Mouse (Mus musculus) lung, embryonic 14.5 days (tissue): ENCODE measurements at regions not wholly inside any gene's neighbourhood (a gene's known extent, or its start where the extent isn't known, plus 50 kb on each side); places are given as distances from the start of the nearest gene placed in this dataset.

Experiments
- ATAC-seq: fragments of 200-750 bp; cut with Nextera tagmentation; 2 replicates; pipeline ENCODE4 v1.8.0; 2017; ENCODE audit warnings: mild to moderate bottlenecking, moderate TSS enrichment, moderate library complexity; ENCODE audit not compliant: insufficient read depth
- DNase-seq: peaks from one replicate; pipeline ENCODE4 v3.0.0-alpha.2; 2015
- H3K27ac ChIP-seq: fragments of 300-500 bp; sonication (generic); 2 replicates; pipeline ENCODE4 v1.5.1; 2014; ENCODE audit warnings: low read depth, mild to moderate bottlenecking, moderate library complexity
- H3K27me3 ChIP-seq: fragments of 300-500 bp; sonication (generic); 2 replicates; pipeline ENCODE4 v1.6.1; 2014; ENCODE audit warnings: low read length, control low read depth; ENCODE audit not compliant: insufficient read depth
- H3K36me3 ChIP-seq: fragments of 300-500 bp; sonication (generic); 2 replicates; pipeline ENCODE4 v1.6.1; 2014; ENCODE audit warnings: control low read depth; ENCODE audit not compliant: insufficient read depth
- H3K4me1 ChIP-seq: fragments of 300-500 bp; sonication (generic); 2 replicates; pipeline ENCODE4 v1.6.1; 2014; ENCODE audit warnings: antibody characterized with exemption, control low read depth; ENCODE audit not compliant: insufficient read depth
- H3K4me2 ChIP-seq: fragments of 300-500 bp; sonication (generic); 2 replicates; pipeline ENCODE4 v1.6.1; 2014; ENCODE audit warnings: mild to moderate bottlenecking
- H3K4me3 ChIP-seq: fragments of 300-500 bp; sonication (generic); 2 replicates; pipeline ENCODE4 v1.5.1; 2014; ENCODE audit warnings: low read depth, low read length
- H3K9ac ChIP-seq: fragments of 300-500 bp; sonication (generic); 2 replicates; pipeline ENCODE4 v1.6.1; 2014
- H3K9me3 ChIP-seq: fragments of 300-500 bp; sonication (generic); 2 replicates; pipeline ENCODE4 v1.6.1; 2016; ENCODE audit warnings: low read depth, low read length, control low read depth
- CTCF ChIP-seq: IDR thresholded peaks from 2 replicates; pipeline ENCODE4 v1.5.1; 2016; ENCODE audit warnings: antibody characterized with exemption, low read depth
- WGBS: fragments of 180-500 bp; shearing (Covaris S2); extraction: QIAGEN DNeasy Blood & Tissue Kit; methylation state at CpG from one replicate; pipeline ENCODE4 v1.1.7; 2014; 5-methylcytosine and 5-hydroxymethylcytosine counted together

DNA sequence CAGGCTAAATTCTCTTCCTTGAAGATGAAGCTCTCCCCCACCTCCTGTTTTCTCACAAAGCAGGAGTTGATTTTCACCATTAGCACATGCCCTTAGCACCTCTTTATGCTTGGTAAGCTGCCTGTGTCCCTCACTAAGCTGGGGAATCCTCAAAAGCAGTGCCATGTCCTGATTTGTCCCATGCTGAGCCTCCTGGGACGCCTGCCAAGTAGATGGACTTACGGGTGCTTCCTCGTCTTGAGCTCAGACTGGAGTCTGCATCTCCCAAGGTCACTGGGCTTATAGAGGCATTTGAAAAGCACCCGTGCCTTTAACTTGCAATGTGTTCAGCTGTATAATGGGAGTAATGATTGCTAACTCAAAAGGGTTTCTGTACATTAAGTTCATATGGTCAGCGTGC is 247.1 kb upstream of the Trpc7 start:
- H3K36me3 ChIP-seq, result no peaks in the 10 kb centered on the region
- DNase-seq (peak; percentile 68), ATAC-seq (no peak)
- H3K4me3 ChIP-seq, result no peak overlapping the region
- H3K27ac ChIP-seq, result no peak overlapping the region
- no peak for TF ChIP-seq CTCF
- H3K4me2 ChIP-seq, result no peak overlapping the region
- no peaks in the 10 kb centered on the region for H3K9me3 ChIP-seq
- no peaks in the 10 kb centered on the region; the same call in 1 of the 2 replicates for H3K4me1 ChIP-seq
- WGBS, result 38% methylated on average over 5 of the region's 5 CpGs
- no peaks in the 10 kb centered on the region for H3K27me3 ChIP-seq
- H3K9ac ChIP-seq, result no peak overlapping the region

DNA sequence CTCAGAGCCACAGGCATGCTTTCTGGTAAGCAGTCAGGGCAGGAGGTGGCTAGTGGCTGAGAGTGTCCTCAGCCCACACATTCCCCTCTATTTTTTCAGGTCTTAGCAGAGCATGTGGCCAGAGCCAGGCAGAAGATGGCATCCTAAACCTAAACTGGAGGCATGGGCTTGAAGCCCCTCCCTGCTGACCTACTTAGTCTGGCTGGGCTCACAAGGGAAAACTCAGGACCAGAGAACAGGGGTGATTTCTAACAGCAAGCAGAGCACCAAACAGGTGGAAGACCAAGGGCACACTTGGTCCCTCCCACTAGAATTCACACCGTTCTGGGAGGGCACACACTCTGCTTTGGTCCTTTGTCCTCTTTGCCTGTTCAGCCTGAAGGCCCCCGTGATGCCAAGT is 246.6 kb upstream of the Trpc7 start:
- DNase-seq, result no peak

DNA sequence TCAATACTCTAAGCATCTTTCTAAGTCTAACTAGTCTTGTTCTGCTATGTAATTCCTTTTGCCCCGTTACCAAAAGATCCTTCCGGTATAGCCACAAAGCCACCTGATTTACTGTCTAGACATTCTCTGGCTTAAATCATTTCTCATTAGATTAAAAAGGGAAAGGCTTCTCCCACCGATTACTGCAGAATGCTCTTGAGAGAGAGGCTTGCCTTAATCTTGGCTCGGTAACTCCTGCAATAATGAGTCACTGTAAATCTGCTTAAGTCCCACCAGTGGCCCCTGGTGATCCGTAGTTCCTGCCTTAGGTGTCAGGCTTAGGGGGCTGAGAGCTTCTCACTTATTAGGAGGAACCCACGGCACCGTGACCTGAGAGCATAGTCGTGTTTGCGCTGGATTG is 220.1 kb upstream of the Trpc7 start:
- no peaks in the 10 kb centered on the region for H3K9me3 ChIP-seq
- H3K9ac ChIP-seq, result no peak overlapping the region
- TF ChIP-seq CTCF, result no peak
- H3K4me2 ChIP-seq, result no peak overlapping the region
- no peaks in the 10 kb centered on the region for H3K27me3 ChIP-seq
- 58% methylated on average over 9 of the region's 9 CpGs for whole genome bisulfite sequencing
- DNase-seq (no peak), ATAC-seq (no peak)
- H3K4me1 ChIP-seq, result no peaks in the 10 kb centered on the region
- no peaks in the 10 kb centered on the region for H3K36me3 ChIP-seq
- no peak overlapping the region for H3K27ac ChIP-seq
- H3K4me3 ChIP-seq, result no peak overlapping the region

More for the DNA sequence above, 246.6 kb upstream of the Trpc7 start:
- Histone ChIP-seq H3K9ac (no peak overlapping the region), H3K27me3 (no peaks in the 10 kb centered on the region), H3K4me1 (no peaks in the 10 kb centered on the region; the same call in 1 of the 2 replicates), H3K9me3 (no peaks in the 10 kb centered on the region), H3K27ac (no peak overlapping the region), H3K36me3 (no peaks in the 10 kb centered on the region), H3K4me3 (no peak overlapping the region), H3K4me2 (no peak overlapping the region)
- TF ChIP-seq CTCF, result no peak
- no peak for ATAC-seq
- 23% methylated on average over 2 of the region's 2 CpGs for WGBS

DNA sequence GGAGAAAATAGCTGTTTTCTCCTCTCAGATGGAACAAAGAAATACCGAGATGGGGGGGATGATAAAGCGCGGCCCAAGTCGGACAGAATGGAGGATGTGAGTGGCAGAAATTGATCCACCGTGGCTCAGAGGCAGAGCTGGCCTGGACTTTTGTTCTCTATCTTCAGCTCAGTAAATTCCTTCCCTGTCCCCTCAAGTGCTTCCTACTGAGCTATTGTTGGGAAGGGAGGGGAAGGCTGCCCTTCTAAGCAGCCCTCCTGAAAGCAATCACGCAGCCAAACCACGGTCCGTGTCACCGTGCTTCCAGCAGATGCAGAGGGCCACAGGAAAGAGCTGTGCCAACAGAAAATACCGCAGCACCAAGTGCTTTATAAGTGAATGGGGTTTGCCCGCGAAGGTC is 212.2 kb upstream of the Trpc7 start:
- no peak for TF ChIP-seq CTCF
- Histone ChIP-seq H3K4me3 (no peak overlapping the region), H3K36me3 (no peaks in the 10 kb centered on the region), H3K27ac (no peak overlapping the region), H3K4me1 (no peaks in the 10 kb centered on the region), H3K9ac (no peak overlapping the region), H3K9me3 (no peaks in the 10 kb centered on the region), H3K4me2 (no peak overlapping the region; the same call in 1 of the 2 replicates), H3K27me3 (no peaks in the 10 kb centered on the region)
- WGBS, result 12% methylated on average over 12 of the region's 12 CpGs
- DNase-seq, result no peak
- ATAC-seq, result no peak

DNA sequence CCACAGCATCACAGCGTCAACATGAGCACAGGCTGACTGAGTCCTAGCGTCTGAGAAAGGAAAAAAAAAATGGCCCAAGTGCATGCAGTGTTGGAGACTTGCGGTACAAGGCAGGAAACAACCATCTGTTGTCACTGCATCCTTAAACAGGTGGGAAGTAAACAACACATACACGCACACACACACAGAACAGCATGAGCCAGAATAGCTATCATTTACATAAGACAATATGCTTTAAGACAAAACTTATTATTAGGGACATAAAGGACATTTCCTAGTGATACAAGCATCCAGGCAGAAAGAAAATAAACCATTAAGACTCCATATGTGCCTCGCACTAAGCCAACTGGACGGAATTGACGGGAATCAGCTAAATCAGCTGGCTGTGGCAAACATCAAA is 203.8 kb upstream of the Trpc7 start:
- no peak overlapping the region for H3K4me3 ChIP-seq
- 86% methylated on average over 7 of the region's 7 CpGs for WGBS

DNA sequence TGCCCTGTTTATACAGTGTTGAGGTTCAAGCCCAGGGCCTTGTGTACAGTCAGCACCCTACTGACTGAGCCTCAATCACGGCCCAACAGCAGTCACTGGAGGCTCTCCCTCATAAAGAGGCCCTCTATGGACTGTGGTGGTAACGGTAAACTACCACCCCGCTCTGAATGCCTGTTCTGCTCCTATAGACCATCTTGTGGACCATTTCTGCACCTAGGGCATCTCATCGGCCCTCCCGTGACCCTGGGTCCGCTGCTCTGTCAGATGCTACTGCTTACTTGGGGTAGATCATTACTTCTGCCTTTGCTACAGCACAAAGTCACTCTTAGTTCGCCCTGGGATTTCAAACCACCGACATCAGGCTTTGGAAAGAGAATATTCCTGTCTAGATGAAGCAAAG is 196.1 kb upstream of the Trpc7 start:
- 84% methylated on average over 8 of the region's 8 CpGs for WGBS

More for the DNA sequence above, 203.8 kb upstream of the Trpc7 start:
- H3K4me2 ChIP-seq, result no peak overlapping the region
- no peaks in the 10 kb centered on the region for H3K36me3 ChIP-seq
- no peak overlapping the region for H3K27ac ChIP-seq
- no peak for DNase-seq
- H3K4me1 ChIP-seq, result no peaks in the 10 kb centered on the region
- no peaks in the 10 kb centered on the region for H3K27me3 ChIP-seq
- ATAC-seq, result no peak
- TF ChIP-seq CTCF, result no peak
- H3K9me3 ChIP-seq, result no peaks in the 10 kb centered on the region
- no peak overlapping the region for H3K9ac ChIP-seq

DNA sequence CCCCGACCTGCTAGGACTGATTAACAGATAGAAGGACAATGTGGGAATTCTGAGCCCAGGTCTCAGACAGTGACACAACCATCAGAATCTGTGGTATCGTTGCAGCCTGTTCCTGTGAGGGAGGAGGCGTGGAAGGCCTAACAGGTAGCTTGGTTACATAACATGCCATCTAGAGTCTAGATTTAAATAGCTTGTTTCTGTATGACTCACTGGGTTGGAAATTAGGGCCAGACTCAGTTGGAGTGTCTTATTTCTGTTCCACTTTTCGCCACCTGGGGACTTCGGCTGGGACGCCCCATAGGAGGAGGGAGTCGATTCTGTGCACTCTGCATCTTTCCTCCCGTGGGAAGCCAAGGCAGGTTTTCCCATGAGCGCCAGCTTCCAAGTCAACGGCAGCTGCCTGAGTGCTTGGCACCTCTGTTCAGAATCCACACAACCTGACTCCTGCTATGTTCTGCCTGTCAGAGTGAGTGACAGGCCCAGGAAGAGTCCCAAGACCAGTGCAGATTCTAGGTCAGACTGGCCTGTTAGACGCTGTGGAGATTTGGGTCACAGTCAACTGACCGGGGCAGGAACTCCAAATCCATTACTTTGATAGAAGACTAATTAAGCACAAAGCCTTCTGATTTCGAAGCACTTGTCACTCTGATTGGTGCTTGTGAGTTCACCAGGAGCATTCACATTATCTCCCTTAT is 193.7 kb upstream of the Trpc7 start:
- H3K27ac ChIP-seq, result no peak overlapping the region
- H3K4me3 ChIP-seq, result no peak overlapping the region
- no peak for DNase-seq
- TF ChIP-seq CTCF, result no peak
- H3K36me3 ChIP-seq, result no peaks in the 10 kb centered on the region
- whole genome bisulfite sequencing, result 76% methylated on average over 13 of the region's 13 CpGs
- no peak overlapping the region for H3K9ac ChIP-seq
- ATAC-seq, result no peak
- H3K4me1 ChIP-seq, result no peaks in the 10 kb centered on the region
- H3K27me3 ChIP-seq, result no peaks in the 10 kb centered on the region
- no peaks in the 10 kb centered on the region for H3K9me3 ChIP-seq
- no peak overlapping the region for H3K4me2 ChIP-seq

More for the DNA sequence above, 196.1 kb upstream of the Trpc7 start:
- Histone ChIP-seq H3K36me3 (no peaks in the 10 kb centered on the region), H3K9ac (no peak overlapping the region), H3K9me3 (no peaks in the 10 kb centered on the region), H3K27me3 (no peaks in the 10 kb centered on the region), H3K27ac (no peak overlapping the region), H3K4me3 (no peak overlapping the region), H3K4me2 (no peak overlapping the region), H3K4me1 (no peaks in the 10 kb centered on the region)
- no peak for TF ChIP-seq CTCF
- DNase-seq (no peak), ATAC-seq (no peak)
